Mouse (Mus musculus): ENCODE measurements at regions not wholly inside any gene's neighbourhood (a gene's known extent, or its start where the extent isn't known, plus 50 kb on each side); places are given as distances from the start of the nearest gene placed in this dataset.
A peak's percentile ranks its signal among the peaks of the same experiment; 100 is the strongest.

DNA sequence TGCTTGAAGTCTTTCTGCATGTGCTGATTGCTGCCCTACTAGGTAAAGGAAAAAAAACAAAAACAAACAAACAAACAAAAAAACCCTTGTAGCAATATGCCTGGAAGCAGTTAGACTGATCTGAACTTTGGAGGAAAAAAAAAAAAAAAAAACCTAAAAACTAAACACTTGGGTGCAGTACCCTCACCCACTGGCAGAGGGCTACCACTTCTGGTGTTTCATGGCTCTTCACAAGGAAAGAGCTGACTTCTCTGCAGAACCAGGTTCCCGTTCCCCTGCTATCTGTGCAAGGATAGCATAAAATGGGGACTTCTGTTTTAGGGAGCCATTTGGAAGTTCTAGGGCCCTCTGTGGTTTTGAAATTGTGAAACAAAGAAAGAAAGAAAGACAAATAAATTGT, 52.2 kb upstream of the Otud4 start:
- peak; percentile 55 for DNase-seq

DNA sequence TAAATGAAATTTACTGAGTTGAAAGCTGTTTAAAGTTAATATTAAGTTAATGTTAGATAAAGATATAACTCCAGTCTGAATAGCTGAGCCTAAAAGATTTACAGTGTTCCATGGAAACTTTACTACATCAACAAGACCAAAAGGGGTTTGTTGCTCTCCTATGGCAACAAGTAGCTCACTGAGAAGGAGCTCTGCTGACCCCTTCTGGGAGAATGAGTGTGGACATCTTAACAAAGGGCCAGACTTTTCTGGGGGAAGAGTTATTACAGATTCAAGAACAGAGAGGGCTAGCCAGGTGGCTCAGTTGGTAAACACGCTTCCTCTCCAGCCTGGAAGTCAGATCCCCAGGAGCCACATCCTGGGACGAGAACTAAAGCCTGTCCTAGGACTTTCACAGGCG, 54.5 kb upstream of the Otud4 start:
- DNase-seq: peak; percentile 12

DNA sequence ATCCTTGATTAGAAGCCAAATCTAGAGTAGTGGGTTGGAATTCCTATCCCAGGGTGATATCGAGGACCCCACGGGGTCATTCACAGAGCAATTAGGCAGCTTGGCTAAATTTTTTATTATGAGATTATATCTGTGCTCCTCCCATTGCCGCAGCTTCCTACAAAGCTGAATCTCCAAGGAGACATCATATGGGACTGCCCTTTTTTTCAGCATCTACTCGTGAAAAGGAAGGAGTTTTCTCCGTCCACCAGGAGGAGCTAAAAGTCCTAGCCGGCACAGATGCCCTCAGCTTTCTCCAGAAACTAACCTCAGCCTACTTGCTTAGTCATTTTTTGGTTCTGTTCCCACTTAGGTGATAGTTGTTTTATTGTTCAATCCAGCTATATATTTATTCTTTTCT, 56.1 kb upstream of the Otud4 start:
- DNase-seq: peak; percentile 5

DNA sequence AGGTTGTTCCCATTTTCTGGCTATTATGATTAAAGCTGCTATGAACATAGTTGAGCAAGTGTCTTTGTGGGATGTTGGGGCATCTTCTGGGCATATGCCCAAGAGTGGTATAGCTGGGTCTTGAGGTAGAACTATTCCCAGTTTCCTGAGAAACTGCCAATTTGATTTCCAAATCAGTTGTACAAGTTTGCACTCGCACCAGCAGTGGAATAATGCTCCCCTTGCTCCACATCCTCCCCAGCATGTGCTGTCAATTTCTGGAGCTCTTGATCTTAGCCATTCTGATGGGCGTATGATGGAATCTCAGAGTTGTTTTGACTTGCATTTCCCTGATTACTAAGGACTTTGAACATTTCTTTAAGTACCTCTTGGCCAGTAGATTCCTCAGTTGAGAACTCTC, 57.2 kb upstream of the Otud4 start:
- DNase-seq: no peak

DNA sequence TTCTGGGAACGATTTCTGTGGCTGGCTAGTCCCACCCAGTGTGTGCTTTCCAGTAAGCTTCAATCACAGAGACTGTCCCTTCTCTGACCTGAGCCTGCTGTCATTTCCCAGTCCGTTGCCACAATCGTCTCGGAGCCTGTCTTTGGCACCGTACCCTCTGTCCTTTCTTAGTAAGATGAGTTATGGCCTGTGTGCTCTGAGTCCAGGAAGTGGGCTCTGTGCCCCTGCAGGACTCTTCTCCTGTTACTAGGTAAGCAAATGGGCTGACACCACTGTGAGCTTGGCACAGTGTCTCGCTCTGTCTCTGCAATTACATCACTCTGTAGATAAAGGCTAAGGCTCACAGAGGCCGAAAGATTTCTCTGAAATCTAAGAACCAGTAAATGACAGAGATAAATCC, 63.3 kb upstream of the Otud4 start:
- no peak for DNase-seq

DNA sequence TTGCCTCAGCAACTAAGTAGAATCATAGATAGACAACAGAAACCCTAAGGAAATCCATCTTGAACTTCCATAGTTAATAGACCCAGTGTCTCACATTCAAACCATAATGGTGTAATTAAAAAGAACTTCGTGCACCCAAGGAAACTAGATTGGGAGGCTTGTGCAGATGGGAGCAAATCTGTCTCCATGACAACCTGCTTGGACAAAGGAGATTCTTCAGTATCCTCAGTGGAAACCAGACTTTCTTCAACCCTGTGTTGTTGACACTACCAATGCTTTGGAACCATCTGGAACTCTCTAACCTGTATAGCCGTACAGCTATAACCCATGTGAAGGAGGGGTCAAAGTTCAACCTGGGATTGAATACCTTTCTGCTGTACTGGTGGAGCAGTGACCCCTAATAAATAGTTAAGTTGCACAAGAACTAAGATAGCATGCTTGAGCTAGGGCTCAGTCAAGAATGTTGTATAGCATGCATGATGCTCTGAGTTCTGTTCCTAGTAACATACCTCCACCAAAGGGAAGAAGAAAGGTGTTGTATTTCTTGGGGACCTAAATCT, 64.2 kb upstream of the Otud4 start:
- DNase-seq: no peak

DNA sequence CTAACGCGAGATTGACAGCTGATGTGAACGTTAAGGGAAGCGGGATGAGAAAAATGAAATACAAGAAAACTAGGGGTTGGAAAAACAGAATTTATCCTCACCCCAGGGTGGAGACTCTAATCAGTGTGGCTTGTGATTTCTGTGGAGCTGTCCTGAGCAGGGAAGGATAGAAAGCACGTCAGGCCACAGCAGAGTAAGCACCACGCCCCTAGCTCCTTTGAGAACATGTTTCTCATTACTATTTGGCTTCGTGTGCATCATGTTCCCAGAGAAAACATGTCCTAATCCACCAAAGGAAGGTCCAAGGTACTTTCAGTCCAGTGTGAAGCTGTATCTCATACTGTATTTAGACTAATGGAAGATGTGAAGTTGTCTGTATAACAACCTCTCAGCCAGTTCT, 65.9 kb upstream of the Otud4 start:
- no peak for DNase-seq

DNA sequence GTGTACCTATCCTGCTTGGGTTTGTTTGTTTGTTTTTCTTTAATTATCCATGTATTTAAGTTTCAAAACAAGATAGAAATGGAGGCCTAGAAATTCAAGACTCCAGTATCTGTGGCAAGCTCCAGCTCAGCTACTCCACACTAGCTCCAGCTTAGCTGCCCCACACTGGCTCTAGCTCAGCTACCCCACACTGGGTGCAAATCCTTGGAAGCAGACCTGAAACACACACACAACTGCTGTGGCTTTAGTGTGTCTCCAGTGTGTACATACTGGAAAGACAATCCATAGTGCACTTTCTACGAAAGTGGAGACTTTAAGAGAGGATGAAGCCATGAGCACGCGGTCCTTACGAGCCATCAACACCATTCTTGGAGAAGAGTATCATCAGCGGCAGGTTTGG, 66.9 kb upstream of the Otud4 start:
- DNase-seq: no peak

DNA sequence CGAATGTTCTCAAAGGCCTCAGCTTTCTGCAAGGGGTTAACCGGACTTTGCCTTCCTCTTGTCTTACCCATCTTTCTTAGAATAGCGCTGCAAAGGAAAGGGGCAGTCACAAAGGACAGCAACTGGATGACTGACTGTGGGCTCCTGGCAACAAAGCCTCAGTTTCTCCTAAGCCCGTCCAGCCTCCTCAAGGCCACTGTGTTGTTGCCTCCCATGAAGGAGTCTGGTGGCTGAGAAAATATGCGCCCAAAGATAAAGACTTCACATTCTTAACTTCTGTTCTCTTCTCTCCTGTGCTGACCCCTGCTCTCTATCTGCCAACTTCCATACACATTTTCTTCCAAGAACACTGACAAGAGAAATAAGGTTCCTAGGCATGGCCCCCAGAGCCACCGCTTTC, 76.3 kb upstream of the Otud4 start:
- DNase-seq: no peak

DNA sequence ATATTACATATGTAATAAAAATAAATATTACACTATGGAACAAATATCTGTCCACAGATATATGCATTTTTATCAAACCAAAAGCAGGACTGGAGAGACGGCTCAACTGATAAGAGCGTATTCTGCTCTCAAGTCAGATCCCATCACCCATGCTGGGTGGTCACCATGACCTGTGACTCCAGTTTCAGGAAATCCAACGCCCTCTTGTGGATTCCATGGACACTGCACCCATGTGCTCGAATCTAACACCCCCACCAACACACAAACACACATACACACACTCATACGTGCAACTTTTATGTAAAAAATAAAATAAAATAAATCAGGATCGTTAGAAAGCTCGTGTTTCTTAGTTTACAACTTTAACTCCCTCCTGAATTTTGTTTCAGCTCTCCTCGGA, 76.7 kb upstream of the Otud4 start:
- no peak for DNase-seq

DNA sequence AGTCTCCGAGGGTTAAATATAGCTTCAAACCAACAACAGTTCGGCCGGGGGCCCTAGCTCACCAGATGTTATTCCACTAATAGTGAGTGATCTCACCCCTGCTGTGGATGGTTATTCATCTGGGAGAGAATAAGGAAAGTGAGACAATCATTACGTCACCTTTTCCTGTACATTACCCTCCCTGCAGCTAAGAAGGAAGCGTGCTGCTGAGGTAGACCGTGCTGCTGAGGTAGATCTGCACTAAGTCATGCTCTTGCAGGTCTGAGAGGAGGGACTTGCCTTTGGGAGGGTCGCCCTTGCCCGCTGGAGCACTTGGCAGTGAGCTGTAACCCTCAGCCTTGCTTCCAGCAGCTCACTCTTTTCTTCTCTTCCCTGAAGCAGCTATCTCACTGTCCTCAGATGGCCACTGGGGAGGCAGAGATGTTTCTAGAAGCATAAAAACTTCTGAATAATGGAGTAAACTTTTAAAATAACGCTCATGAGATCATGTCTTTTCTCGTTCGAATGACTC, 77.3 kb upstream of the Otud4 start:
- no peak for DNase-seq

DNA sequence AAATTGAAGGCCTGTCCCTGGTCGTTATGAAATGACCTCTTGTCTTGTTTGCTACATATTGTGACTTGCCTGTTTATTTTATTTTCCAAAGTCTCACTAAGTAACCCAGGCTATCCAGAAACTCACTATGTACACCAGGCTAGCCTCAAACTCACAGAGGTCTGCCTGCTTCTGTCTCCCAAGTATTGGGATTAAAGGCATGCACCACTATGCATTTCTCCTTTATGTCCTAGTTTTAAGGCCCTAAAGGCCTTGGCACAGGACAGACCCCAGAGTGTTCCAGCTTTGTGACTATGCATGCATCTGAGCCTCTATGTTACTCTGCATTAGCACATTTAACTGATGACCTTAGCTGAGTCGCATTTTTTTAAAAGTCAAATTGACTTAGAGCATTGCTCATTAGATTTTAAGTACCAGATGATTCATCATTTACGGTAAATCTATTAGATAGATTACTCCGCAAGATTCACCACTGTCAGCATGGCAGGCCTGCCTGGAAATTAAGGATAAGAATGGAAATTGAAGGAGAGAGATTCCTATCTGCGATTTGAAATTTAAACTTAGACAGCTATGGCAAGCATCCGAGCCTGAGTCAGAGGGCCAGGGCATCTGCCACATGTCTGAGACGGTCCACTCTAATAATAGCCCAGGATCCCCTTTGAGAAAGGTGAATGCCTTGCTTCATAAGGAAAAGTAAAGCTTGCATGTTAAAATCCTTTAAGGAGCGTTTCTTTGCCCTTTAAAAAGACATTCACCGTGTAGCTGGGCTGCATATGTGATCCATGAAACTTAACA, 78.0 kb upstream of the Otud4 start:
- no peak for DNase-seq

DNA sequence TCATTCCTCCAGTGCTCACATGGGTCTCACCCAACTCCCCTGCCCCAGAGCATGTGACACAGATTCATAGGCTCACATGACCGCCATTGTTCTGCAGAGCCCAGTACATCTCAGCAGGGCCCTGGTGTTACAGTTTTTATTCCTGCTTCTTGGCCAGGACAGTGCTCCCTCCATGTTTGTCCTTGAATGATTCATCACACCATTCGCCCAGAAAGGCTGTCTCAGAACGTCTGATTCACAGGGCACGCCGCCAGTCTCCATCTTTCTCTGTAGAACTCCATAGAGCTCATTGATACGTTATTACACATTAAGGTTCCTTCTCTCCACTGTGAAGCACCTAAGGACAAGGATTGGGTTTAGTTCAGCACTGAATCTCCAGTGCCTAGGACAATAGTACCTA, 79.9 kb upstream of the Otud4 start:
- no peak for DNase-seq

DNA sequence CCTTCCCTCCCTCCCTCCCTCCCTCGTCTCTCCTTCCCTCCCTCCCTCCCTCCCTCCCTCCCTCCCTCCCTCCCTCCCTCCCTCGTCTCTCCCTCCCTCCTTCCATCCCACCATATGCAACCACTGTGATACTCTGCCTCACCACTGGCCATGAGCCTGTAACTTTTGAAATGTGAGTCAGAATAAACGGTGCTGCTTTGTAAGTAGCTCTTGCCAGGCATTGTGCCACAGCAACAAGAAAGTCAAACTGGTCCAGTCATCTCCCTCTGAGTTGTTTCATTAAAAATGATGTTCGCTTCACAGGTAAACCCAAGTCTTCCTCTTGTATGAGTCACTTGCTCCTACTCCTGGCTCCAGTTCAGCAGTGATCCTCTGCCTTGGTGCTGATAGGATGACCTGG, 85.1 kb upstream of the Otud4 start:
- no peak for DNase-seq

DNA sequence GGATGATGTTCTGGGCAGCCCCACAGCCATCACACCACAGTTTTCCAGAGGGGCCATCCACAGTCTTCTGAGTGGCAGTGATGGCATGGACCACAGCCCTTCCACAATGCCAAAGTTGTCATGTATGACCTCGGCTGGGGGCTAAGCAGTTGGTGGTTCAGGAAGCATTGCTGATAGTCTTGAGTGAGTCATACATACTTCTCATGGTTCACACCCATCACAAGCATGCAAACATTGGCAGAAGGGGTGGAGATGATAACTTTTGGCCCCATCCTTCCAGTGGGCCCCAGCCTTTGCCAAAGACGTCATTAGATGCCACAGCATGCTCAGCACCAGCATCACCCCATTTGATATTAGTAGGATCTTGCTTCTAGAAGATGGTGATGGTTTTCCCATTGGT, 89.3 kb upstream of the Otud4 start:
- DNase-seq: no peak

DNA sequence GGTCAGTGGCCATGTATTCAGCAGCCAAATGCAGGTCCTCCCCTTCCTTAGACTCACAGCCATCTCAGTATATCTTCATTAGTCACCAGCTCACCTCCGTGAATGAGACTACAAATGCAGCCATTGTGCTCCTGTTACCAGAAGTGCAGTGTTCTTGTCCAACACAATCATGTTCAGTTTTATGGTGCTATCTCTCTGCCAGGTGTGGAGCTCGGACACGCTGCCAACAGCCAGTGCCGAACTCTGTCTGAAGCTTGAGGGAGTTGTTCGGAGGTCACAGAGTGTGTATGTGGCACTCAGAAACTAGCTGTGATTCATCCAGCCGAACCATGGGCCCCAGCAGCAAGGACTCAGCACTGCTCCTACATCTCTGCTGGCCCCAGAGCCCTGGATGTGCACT, 91.3 kb upstream of the Otud4 start:
- DNase-seq: no peak

DNA sequence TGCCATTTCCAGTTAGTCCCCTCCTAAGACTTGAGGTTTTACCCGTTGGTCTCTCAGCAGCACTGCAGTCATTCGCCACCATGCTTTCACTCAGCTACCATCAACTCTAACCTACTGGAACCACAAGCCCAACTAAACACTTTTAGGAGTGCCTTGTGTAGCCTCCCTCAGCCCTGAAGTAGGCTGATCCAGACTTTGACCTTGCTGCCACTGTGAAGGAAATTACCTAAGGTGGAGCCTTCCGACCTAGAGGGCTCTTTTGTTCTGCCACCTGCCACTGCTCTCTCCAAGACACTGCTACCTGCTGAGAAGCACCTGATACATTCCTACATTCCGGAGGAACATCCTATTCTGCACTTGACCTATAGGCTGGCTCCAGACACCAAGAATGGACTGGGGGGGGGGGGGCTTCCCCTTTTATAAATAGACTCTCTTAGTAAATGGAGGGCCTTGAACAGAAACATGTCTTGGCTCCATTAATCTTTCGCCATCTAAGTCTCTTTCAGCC, 93.5 kb upstream of the Otud4 start:
- no peak for DNase-seq

DNA sequence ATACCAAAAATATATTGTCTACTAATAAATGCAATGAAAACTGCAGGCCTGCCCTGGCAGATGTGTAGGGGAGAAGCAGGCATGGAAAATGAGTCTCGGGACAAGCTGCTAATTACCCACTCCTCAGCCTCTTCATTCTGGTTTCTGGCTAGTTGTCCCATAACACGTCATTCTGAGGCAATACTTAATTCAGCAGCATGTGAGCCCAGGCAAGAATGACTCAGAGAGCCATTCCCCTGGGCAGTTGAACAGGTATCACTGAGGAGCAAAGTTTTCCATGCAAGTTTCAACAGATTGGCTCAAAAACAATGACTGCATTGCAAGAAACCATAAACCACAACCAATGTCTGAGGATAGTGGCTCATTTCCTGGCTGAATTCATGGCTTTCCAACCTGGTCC, 97.0 kb upstream of the Otud4 start:
- no peak for DNase-seq

DNA sequence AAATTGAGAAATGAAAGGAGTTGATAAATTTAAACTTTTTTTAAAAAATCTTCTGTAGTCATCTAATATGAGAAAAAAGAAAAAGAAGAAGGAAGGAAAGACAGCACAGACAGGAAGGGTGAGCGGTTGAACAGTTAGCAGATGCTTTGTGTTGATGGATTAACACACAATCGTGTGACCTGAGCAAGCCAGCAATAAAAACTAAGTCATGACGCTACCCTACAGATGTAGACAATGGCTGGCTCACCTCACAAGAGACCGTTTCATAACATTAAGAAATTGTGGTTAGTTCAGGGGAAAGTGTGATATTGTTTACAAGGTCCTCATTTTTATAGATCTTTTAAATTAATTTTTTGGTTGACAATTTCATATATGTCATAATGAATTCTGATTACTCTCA, 99.4 kb upstream of the Otud4 start:
- DNase-seq: no peak

DNA sequence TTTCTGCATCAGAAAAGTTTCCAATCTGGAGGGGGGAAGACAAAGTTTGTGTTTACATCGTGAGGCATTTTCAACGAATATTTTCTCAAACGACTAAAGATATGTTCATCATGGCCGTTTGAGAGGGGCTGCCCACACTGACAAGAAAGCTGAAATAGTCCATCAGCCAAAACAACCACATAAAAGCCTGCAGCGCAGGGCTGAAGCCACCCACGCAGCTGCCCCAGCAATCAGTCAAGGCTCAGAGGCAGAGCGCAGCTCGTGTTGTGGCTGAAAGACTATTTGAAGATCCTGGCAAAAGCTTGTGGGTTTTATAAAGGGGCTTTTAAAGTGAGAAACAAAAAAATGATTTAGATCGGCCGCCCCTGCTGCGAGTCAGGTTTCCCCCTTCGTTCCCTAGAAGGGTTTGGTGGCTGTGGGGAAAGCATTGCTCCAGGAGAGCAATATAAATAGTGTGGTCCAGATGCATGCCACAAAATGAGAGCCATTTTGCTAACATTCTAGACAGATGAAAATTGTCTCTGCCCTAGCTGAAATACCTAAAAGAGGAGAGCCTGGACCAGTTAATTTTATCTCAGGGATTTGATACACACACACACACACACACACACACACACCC, 105.0 kb upstream of the Otud4 start:
- no peak for DNase-seq

DNA sequence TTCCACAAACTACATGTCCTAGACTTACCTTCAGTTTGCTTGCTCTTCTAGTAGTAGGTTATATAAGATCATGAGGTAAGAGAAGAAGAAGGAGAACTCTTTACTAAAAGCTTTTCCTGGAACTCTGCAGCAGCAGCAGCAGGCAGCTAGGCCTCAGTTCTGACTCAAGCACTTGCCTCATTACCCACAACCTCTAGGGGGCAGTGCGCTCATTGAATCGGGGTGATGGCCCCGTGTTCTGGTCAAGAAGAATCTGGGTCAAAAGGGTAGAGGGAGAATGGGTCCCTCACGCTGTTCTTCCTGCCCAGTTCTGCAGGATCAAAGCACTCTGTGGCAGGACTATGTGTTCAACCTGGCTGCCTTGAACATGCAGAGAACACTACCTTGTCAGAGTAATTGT, 109.9 kb upstream of the Otud4 start:
- DNase-seq: peak; percentile 13

DNA sequence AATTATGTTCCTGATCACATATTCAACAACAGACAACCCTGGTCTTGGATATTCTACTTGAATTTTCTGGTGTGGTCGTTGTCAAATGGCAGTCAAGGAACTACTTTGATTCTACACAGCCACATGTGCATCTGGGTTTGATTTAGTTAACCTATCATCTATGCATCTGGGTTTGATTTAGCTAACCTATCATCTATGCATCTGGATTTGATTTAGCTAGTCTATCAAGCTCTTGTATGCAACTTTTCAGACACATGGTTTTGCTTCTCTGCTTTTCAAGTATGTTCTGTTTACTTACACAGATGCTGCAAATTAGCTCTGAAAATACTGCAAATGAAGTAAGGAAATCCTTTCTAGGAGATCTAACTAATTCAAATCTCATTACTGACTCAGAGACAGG, 117.4 kb upstream of the Otud4 start:
- DNase-seq: no peak

DNA sequence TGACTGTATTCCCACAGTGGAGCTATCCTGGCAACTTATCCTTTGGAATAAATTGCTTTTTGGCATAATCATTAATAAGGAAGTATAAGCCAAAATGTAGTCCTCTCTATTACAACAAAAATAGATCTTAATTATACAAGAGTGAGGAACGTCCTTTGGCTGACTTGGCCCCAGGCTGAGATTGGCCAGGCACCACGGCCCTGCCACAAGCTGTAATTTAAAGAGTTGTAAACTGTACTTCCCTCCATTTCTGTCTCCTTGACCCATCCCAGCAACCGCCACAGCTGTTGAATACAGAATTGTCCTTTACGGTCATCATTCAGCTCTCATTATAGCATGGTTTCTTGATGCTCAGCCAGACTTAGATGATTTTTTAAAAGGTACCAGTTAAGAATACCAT, 119.6 kb upstream of the Smad1 start:
- no peak for DNase-seq

DNA sequence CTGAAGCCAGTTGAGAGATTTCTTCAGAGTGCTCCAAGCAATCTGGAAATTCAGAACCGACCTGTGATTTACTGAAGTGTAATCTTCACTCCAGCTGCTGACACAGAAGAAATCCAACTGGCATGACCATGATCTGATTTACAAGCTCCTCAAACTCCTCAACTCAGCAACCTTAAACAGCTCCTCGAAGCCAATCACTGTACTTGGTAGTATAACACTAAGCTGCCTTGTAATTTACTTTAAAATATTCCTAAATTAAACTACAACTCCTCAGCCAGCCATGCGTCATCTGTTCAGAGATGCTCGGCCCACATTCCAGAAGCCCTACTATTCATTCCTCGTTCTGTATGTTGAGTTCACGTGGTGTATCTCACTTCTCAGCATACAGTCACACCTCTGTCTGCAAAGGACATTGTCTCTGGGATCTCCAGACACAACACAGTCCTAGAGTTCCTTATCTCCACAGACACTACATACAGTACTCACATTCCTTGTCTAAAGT, 116.0 kb upstream of the Smad1 start:
- DNase-seq: no peak

Measured in thymus, postnatal 25 days (tissue).